Mouse (Mus musculus) cerebellum, postnatal 25 days (tissue): Measurements from ENCODE around the gene Mindy1.
"Not testable (repeated sequence)": the region's sequence is repeated elsewhere in the genome, so short reads cannot be mapped to it uniquely, and the experiment has no call there.

Experiments
- DNase-seq, 2 experiments: peaks; one replicate each; pipeline ENCODE4 v3.0.0; 2021; ENCODE audit warnings: mixed read lengths in 2 of 2

The Mindy1 gene

GRCm38 (mm10) chr3:95324454-95325144 lies 43.5 kb downstream of the Mindy1 start:
- no peak for DNase-seq

DNA sequence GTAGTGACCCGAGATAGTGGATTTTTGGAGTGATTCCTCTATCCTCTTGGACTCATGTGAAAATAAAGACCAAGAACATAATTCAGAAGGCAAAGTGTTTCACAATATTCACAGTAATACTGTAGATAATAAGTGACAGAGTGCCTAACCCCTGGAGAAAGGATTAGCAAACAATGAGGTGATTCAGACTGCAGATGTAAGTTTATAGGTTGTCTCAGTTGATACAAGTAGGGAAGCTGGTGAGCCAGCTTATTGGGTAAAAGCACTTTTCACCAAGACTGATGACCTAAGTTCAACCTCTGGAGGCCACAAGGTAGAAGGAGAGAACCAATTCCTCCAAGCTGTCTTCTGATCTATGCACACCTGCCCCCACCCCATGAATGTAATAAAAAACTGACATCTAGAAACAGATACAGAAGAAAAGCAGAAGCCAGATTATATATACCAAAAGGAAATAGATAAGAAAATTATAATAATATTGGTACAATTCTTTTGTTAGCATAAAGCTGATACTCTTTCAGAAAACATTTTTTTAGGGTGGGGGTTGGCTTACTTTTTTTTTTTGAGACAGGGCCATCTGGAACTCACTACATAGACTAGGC lies 47.8 kb downstream of the Mindy1 start:
- DNase-seq, result no peak

DNA sequence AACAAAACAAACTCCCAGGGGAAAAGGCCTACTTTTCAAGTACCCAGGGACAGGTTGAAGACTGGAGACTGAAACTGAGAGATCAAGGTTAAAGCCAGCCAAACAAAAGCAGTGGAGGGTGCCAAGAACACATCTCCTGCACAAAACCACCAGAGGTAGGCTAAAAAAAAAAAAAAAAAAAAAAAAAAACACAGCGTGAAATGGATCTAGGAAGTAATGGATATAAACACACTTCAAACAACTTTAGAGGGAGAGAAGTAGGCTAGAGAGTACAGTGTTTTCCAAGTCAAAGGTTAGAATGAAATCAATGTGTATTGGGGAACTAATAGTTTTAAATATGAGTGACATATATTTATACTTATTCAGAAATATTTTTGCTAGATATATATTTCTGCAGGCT lies 50.4 kb downstream of the Mindy1 start:
- no peak for DNase-seq

DNA sequence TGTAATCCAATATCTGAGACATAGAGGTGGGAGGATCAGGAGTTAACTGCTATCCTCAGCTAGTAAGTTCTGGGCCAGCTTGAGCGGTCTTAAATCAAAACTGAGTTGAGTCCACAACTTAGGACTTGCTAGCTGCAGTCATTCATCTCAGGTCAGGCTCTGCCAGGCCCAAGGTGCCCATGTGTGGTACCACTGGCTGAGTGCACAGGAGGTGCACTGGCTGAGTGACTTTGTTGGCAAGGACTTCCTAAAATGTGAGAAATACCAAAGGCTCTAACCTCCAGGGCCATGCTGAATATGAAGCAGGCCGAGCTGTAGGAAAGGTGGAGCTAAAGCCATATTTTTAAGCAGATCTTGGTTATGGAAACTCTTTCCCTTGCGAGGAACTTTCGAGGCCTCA lies 56.2 kb downstream of the Mindy1 start:
- DNase-seq, result no peak

- no peak for DNase-seq
These were observed 57.1 kb downstream of the Mindy1 start for GRCm38 (mm10) chr3:95338251-95338650.

DNA sequence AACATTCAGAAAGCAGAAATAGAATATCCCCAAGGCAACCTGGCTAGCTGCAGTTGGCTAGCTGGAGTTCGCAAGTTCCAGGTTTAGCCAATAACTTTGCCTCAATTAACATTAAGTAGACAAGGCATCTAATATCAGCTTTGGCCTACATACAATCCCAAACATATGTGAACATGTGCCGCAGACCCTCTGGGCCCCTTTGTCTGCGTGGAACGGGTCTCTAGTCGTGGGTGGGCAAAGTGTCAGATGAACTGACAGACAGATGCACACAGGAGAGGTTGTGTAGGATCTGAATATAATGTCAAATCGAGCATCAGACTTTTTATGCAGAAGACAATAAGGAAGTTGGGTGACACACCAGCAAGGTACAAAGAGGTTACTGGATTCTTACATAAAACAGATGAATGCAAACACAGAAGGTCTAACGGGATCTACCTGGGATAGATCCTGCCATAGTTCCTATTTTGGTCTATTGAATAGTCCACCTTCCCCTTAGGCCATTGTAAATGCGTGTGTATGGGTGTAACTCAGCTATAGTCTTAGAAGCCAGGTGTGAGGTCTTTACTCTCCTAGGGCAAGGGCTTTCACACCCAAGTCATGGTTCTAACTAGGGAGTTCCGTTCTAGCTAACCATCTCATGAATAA lies 62.3 kb downstream of the Mindy1 start:
- not testable (repeated sequence) for DNase-seq
